Mouse (Mus musculus): ENCODE measurements around the gene Rbx1. TPM values are rescaled to one million over a fixed set of nuclear protein-coding genes. Genes with fewer than 3 reads are reported as not detected.
"Not testable (repeated sequence)": the region's sequence is repeated elsewhere in the genome, so short reads cannot be mapped to it uniquely, and the experiment has no call there.

Gene Rbx1
- total RNA-seq (2022): 100 to 1,000 TPM; 150 to 165 (median 155) TPM

DNA sequence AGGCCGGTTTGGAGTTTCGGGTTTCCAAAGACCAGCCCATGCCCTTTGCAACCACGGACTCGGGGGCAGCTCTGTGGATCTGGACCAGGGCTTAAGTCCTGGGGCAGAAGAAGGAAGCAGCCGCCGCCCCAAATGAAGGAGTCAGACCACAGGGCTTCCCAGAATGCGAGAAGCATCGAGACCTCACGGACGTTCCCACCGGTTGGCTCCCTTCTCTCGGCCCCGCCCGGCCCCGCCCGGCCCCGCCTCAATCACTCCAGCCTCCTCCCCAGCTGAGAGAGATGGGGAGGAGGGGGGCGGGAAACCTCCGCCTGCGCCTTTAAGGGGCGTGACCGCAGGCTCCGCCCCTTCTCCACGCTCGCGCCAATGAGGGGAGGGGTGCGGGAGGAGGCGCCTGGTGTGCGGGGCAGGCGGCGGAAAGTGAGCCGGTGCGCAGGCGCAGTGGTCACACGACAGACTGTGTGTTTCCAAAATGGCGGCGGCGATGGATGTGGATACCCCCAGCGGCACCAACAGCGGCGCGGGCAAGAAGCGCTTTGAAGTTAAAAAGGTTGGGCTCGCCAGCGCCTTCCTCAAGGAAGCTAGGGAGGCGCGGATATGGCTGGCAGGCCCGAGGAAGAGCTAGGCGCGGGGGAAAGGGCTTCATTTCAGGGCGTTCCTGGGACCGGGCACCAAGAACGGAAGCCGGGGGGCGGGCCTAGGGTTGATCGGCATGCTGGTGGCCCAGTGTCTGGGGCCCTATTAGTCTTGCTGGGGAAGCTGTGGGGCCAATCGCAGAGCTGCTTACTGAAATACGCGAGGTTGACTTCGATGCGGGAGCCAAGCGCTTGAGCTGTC, at the start of gene Rbx1:
Gene Rbx1 (plus strand): TSS at position 396 of the 837 bp plus-strand sequence.
- peak; percentile 97 for DNase-seq

DNA sequence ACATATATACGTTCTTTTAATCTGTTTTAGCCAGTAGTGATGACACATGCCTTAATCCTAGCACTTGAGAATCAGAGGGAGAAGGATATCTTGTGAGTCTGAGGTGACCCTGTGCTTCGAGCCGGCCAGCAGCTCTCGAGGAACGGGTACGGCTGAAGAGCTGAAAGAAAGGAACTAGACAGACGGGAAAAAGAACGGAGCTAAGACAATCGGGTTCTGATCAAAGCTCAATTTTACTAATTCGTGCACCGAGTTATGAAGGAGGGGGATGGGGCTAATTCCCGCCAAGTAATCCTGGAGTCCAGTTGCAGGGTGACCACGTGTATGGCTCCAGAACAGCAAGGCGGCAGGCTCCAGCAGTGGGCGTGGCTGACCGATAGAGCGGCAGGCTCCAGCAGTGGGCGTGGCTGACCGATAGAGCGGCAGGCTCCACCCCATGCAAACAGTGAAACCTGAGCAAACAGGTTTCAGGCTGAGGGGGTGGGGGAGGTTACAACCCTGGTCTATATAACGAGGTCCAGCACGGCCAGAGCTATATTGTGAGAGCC, 49.3 kb upstream of the Rbx1 start:
- DNase-seq: peak; percentile 60

DNA sequence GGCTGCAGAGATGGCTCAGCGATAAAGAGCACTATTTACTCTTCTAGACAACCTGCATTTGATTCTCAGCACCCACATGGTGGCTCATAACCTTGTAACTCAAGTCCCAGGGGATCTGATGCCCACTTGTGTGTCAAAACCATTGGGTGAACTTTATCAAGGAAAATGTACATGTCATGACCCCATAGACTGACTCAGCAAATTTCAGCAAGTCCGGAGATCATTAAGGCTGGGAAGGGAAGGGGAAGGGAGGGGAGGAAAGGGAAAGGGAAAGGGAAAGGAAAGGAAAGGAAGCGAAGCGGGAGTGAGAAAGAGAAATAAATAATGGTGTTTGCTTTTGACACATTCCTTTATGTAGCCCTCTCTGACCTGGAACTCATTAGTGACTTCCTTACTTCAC, 48.0 kb upstream of the Rbx1 start:
- DNase-seq: no peak

DNA sequence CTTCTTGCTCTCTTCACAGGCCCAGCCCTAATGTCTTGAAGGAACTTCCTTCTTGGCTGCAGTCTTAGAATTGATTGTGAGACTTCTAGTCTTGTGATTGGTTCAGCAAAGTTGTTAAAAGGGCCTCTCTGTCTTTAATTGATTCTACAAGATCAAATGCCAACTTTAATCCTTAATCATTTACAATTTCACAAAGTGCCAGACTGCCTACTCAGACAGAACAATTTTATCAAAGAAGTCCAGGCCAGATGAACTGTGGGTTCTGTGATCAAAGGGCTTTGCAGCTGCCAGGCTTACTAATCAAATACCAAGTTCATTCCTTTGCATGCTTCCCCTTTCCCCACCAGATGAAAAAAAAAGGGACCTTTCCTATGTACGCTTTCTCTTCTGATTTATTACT, 44.6 kb upstream of the Rbx1 start:
- no peak for DNase-seq

DNA sequence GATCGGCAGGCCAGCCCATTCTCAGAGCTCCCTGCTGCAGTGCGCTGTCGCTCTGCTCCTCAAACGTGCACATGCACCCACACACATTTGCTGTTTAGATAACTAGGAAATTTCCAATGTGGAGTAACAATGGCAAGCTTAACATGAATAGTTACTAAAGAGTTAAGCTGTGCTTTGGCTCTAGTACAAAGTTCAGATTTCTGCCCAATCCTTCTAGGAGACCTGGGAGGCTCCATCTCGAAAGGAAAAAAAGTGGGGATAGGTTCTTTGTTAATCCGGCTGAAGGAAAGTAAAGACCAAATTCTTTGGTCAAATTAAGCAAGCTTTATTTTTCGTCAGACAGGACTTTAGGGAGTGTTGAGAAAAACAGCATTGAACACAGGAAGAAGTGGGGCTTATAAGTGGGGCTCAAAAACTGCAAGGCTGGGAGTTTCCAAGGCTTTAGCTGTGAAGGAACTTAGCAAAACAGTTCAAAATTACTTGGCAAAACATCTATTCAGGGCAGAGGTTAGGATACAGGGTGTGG, 43.9 kb upstream of the Rbx1 start:
- no peak for DNase-seq

DNA sequence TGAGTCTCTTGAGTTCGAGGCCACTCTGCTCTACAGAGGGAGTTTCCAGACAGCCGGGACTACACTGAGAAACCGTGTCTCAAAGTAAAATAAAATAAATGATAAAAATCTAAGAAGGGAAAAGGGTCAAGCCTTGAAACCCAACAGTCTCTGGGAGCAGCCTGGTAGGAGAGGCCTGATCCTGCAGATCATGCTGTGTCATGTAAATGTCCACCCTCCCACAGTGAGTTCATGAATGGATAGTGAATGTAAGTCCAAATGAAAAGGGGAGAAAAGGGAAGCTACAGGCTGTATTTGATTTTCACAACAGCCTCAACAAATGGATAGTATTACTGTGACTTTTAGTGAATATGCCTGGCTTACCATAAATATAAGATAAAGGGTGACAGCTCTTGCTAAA, 40.8 kb upstream of the Rbx1 start:
- no peak for DNase-seq

DNA sequence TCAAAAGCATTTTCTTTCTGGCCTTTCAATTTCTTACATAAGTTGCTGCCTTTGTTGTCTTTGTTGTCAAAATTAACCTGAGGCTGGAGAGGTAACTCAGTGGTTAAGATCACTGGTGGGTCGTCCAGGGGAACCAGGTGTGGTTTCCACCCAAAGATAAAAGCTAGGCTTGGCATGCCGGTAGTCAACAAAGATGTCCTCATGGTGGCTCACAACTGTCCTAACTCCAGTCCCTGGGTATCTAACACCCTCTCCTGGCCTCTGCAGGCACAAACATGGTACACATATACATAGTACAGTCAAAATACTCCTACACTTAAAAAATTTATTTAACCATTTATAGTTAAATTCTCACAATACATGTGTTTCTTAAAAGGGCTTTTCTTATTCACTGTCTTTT, 38.1 kb upstream of the Rbx1 start:
- DNase-seq: no peak

DNA sequence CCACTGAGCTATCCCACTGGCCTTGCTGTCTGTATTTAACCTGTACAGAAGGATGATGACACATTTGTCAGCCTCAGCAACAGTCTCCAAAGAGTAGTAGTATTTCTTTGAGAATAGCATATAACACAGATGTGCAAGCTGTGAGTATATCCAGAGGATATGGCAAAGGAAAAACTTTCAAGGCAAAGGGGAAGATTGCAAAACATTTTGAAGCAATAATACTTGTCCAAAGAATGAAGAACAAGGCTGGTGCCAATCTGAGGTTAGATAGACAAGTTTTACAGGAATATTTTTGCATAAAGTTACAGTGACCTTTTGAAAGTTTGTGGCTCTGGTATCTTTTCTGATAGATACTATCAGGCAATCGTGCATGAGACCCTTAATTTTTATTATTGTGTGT, 34.9 kb upstream of the Rbx1 start:
- DNase-seq: no peak

DNA sequence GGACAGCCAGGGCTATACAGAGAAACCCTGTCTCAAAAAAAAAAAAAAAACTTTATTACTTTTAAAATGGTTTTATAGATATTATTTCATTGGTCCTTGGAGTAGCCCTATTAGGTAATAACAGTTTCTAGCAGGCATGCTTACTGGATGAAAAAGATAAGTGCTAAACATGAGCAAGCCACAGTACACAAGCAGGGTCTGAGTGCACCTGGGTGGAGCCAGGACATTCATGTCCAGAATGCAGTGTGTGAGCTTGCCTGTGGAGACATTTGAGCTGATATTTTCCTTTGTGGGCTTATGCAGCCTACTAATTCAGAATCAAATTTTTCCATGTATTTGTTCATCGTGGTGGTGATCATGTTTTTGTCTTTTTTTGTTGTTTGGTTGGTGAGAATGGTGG, 27.8 kb upstream of the Rbx1 start:
- DNase-seq: no peak

DNA sequence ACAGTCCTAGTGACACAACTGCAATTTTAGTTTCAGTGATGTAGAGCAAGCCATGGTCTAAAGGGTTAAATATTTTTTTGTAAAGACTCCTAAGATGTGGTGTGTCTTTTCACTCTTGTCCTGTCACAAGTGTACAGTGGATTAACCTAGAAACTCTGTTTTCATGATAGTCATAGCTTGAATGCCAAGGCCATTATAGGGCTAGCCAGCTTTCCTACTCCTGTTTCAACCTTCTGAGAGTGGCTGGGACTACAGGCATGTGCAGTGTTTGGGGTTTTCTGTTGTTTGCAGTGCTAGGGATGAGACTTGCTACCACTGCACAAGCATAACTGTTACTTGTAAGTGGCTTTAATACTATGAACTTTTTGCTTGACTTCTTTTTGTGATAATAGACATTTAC, 26.9 kb upstream of the Rbx1 start:
- DNase-seq: peak; percentile 21

DNA sequence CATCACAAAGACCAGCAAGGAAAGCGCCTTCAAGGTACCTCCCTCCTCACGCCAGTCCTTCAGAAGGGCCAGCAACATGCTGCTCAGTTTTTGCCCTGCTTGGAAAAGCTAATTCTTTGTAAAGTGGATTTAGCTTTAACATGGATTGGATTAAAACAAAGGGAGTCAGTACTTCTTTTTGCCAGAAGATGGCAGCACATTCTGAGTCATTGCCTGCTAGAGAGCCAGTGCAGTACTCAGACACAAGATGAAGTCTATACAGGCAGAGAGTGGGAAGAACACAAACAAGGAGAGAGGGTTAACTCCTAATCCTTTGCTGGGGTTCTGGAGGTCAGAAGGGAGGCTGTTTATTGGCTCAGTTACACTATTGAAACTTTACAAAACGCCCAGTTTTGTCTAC, 17.6 kb upstream of the Rbx1 start:
- peak; percentile 24 for DNase-seq

DNA sequence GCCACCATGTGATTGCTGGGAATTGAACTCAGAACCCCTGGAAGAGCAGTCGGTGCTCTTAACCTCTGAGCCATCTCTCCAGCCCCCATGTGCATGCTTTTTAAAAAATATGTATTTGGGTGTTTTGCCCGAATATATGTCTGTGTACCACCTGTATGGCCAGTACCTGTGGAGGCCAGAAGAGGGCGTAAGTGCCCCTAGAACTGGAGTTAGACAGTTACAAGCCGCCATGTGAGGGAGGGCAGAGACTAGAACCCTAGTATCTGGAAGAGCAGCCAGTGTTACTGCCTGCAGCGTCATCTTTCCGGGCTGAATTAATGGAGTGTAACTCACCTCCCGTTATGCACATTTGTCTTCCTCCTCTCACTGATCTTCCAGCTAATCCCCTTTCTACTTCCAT, 4.6 kb upstream of the Rbx1 start:
- no peak for DNase-seq

DNA sequence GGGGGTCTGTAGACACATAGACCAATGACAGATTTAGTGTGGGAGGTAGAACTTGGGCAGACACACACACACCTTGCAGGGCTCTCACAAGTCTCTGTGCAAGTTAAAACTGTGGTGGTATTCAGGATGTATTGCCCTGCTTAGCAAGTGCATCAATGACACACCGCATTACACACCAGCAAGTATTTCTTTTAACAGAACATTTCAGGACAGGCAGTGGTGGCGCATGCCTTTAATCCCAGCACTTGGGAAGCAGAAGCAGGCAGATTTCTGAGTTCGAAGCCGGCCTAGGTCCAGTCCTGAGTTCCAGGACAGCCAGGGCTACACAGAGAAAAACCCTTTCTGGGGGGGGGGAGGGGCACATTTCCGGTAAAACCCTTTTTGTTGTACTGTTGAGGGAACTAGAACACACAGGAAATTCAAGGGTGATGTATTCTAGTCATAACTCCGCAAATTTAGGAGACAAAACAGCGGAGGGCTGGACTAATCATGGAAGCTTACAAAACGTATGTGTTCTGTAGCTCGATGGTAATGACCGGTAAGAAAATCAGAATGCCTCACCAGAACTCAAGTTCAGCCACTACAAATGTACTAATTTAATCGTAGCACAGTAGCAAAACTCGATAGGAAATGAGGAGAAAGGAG, 958 bp upstream of the Rbx1 start:
- no peak for DNase-seq

DNA sequence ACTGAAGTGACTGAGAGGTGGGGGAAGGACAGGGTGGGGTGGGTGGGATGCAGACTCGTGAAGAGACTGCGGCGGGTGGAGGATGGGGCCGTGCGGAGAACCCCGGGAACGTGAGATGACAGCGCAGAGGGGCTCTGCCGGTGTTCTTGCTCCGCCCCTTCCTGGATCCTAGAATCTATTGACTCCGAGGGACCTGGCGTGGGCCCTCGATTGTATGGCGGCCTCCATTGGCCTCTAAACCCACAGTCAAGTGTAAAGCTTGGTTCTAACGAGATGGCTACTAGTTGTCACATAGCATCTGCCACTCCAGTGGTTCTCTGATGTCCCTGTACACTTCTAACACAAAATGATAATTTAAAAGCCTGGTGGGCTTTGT, 630 bp downstream of the Rbx1 start:
- no peak for DNase-seq

DNA sequence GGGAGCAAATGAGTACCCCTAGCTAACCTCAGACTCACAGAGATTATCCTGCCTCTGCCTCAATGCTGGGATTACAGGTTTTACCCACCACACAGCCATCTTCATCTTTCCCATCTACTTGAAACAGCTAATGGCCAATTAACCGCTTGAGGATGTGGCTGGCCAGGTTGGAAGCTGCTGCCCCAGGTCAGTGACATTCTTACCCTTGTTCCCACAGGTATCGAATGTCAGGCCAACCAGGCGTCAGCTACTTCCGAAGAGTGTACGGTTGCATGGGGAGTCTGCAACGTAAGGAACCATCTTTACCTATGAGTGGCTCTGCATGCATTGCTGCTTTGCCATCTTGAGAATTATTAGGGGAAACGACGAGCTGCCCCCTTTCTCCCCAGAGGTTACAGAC, 4.6 kb downstream of the Rbx1 start:
- DNase-seq: no peak

DNA sequence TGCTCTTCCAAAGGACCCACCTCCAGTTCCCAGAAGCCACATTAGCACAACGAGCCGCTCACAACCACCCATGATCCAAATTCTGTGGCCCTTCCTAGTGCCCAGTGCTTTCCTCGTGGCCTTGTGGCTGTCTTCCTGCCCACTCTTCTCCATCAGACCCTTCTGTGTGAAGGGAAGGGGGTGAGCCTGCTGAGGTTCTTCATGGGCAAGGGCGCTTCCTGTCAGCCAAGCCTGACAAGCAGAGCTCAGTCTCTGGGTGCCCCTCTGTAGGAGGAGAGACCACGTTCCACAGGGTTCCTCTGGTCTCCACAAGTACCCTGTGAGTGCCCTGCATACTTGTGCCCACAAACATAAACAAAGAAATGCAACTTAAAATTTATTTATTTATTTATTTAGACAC, 6.2 kb downstream of the Rbx1 start:
- no peak for DNase-seq

DNA sequence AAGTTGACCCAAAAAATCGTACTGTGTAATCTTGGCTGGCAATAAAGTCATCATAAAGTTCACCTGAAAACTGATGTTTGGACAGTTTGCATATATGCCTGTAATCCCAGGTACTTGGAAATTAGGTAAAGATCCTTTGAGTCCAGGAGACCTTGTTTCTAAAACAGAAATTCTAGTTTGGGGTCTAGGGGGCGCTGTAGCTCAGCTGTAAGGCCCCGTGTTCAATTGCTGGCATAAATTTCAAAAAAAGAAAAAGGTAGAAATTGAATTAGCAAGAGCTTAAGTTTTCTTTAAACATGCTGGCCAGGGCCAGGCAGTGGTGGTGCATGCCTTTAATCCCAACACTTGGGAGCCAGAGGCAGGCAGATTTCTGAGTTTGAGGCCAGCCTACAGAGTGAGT, 9.6 kb downstream of the Rbx1 start:
- DNase-seq: no peak

DNA sequence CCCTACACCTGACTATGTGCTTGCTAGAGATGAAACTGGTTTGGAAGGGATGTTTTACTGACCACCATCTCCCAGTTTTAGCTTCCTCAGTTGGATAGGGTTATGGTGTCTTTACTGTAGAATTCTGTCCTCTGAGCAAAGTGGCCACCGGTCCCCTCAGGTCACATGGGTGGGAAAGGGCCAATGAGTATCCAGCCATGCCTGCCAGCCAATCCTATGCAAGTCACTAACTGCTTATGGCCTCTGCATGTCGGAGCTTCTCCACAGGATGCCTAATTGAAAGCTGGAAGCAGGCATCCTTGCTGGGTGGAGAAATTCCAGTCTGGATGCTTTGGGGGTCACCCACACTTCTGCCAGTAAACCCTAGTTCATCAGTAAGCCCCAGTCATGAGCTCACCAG, 10.5 kb downstream of the Rbx1 start:
- DNase-seq: no peak

DNA sequence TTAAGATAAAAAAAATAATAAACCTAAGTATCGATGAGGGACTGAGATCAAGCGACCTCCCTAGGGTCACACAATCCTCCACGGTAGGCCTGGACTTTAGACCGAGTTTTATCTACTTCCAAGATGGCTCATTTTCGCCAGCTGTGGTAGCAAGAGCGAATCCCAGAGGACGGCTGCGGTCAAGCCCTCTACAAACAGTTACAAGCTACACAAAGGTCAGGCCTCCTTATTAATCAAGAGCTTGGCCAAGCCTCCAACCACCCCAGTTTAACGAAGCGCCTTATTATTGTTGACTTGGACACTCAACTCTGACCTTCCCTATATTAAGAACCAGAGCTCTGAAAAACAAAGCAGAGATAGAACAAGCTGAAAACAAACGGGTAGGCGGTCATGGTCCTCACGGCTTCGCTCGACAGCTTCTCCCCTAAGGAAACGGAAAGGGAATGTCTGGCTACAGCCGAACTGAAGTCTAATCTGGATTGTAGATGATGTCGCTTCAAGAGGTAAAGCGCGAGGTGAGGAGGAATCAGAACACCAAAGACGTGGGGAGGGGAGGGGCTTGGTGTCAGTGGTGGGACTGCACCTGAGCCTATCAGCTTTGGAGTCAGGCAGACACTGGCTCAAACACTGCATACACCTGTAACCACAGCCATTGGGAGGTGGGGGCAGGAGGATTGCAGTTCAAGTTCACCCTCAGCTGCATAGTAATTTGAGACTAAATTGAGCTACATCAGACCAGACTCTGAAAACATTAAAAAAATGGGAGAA, 13.5 kb downstream of the Rbx1 start:
- DNase-seq: no peak

DNA sequence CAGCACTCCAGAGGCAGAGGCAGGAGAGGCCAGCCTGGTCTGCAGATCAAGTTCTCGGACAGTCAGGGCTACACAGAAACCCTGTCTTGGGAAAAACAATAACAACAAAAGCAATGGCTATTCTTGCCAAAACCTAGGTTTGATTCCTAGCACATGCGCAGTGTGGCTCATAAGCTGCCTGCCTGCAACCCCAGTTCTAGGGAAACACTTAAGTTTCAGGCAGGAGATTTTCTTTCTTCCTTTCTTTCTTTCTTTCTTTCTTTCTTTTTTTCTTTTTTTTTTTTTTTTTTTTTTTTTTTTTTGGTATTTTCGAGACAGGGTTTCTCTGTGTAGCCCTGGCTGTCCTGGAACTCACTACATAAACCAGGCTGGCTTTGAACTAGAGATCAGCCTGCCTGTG, 14.2 kb downstream of the Rbx1 start:
- DNase-seq: not testable (repeated sequence)

DNA sequence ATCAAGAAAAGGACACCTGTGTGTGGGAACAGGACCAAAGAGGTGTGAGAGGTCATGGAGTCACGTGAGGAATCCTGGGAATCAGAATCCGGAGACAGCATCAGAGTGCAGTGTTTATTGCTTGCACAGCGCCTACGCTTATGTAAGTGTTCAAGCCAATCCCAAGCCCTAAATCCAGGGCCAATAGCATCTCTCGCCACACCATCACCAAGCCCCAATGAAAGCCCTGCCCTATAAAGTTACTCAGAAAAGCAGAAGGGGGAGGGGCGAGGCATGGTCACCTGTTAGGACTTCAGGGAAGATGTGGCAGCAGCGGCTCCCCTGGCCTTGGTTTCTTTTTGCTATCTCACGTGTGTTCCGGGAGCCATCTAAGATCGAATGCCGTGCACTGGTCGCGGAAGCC, 14.9 kb downstream of the Rbx1 start:
- DNase-seq: peak; percentile 42

DNA sequence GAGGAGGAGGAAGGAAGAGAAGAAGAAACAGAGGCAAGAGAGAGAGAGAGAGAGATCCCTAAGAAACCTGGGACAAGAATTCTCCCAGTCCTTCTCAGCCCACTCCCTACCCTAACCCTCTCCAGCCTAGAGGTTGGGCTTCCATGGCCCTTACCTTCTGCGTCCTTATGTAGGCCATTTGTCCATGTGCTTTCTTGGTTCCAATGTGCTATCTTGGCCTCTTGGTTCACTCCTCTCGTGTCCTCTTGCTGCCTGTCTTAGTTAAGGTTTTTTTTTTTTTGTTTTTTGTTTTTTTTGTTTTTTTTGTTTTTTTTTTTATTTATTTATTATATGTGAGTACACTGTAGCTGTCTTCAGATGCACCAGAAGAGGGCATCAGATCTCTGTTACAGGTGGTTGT, 16.9 kb downstream of the Rbx1 start:
- no peak for DNase-seq

DNA sequence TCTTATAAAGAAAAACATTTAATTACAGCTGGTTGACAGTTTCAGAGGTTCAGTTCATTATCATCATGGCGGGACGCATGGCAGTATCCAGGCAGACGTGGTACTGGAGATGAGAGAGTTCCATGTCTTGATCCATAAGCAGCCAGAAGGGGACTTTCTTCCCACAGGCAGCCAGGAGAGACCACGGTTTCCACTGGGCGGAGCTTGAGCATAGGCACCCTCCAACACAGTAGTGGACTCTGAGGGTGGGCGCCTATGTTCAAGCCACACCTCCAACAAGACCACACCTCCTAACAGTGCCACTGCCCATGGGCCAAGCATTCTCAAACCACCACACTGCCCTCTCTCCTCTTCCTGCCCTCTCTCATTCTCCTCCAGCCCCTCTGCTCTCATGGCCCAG, 17.6 kb downstream of the Rbx1 start:
- DNase-seq: no peak
